ENCODE assay signal across 17 mouse cellular contexts in the genomic region with DNA sequence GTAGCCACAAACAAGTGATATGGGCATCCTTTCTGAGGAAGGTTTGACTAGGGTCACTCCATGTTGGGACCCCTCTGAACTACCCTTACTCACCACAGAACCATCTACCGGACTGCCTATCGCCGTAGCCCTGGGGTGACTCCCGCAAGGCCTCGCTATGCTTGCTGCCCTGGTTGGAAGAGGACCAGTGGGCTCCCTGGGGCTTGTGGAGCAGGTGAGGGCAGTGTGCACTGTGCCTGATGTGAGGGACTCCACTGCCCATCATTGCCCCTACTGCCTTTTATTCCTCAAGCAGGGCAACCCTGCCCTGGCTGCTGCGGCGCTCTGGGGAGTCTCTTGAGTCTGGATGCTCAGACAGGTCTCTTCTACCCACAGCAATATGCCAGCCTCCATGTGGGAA. TPM values are rescaled to one million over a fixed set of nuclear protein-coding genes. Genes with fewer than 3 reads are reported as not detected.
DNase-seq lines count a peak whose midpoint lies in the region; ATAC-seq lines count a peak whose summit lies in the region.
"Had no signal": no experiment of that assay in that cellular context is flagged by ENCODE, and none has a peak within 500 bp of the region (broad histone marks: within the 10 kb centered on the region; RNA-seq: fewer than 3 reads in every experiment).

No protein-coding gene starts in this region.

- 86% methylated on average over 7 of the region's 7 CpGs for WGBS in heart, embryonic 16.5 days
- 93% methylated on average over 7 of the region's 7 CpGs for WGBS in limb, embryonic 15.5 days
- 91% methylated on average over 7 of the region's 7 CpGs for whole genome bisulfite sequencing in limb, embryonic 10.5 days
- 96% methylated on average over 7 of the region's 7 CpGs for WGBS in intestine, embryonic 14.5 days
- 95% methylated on average over 7 of the region's 7 CpGs for WGBS in liver, embryonic 12.5 days (ENCODE audit: insufficient replicate concordance)
- WGBS in forebrain, embryonic 12.5 days = 95% methylated on average over 7 of the region's 7 CpGs

- no peak for ATAC-seq in heart, embryonic 16.5 days (replicated peaks; ENCODE audit: extremely low read depth, insufficient read depth, low FRiP score)
- no peak for ATAC-seq in limb, embryonic 15.5 days (ENCODE audit: insufficient number of reproducible peaks, low FRiP score, low TSS enrichment, low read depth)
- ATAC-seq in intestine, embryonic 14.5 days (replicated peaks; ENCODE audit: low FRiP score, low TSS enrichment, low read depth) = no peak
- no peak for ATAC-seq in liver, embryonic 12.5 days
- ATAC-seq in forebrain, embryonic 12.5 days (ENCODE audit: low FRiP score) = no peak
- ATAC-seq: midbrain, embryonic 16.5 days had no signal

- H3K36me3 ChIP-seq in heart, embryonic 16.5 days (ENCODE audit: control insufficient read depth, insufficient read depth) = peaks cover 16% of the 10 kb centered on the region
- peaks cover 35% of the 10 kb centered on the region for H3K36me3 ChIP-seq in limb, embryonic 15.5 days
- peaks cover 14% of the 10 kb centered on the region for H3K36me3 ChIP-seq in limb, embryonic 10.5 days
- peaks cover 24% of the 10 kb centered on the region for H3K36me3 ChIP-seq in intestine, embryonic 14.5 days (ENCODE audit: control insufficient read depth, insufficient read depth, low read length)
- H3K36me3 ChIP-seq in liver, embryonic 12.5 days = peaks cover 61% of the 10 kb centered on the region
- H3K36me3 ChIP-seq in forebrain, embryonic 12.5 days (replicated peaks) = no peaks in the 10 kb centered on the region

- DNase-seq in heart, postnatal 10 days = no peak
- no peak for DNase-seq in limb, embryonic 10.5 days (ENCODE audit: low spot score)
- DNase-seq in intestine, embryonic 14.5 days (ENCODE audit: low spot score) = no peak
- DNase-seq: cerebellum, adult 11 months; lung, adult 18-20 months; right cerebral cortex, postnatal 25 days had no signal

- peak overlapping the region; percentile 73 for H3K4me3 ChIP-seq in heart, embryonic 16.5 days (ENCODE audit: low read length)
- no peak overlapping the region for H3K4me3 ChIP-seq in limb, embryonic 15.5 days
- H3K4me3 ChIP-seq in limb, embryonic 10.5 days = no peak overlapping the region
- H3K4me3 ChIP-seq in intestine, embryonic 14.5 days (ENCODE audit: low read depth, low read length) = no peak overlapping the region
- no peak overlapping the region for H3K4me3 ChIP-seq in liver, embryonic 12.5 days
- H3K4me3 ChIP-seq in forebrain, embryonic 12.5 days (replicated peaks) = no peak overlapping the region

- H3K4me2 ChIP-seq in heart, embryonic 16.5 days (ENCODE audit: low read depth, low read length) = peak overlapping the region; percentile 81
- no peak overlapping the region for H3K4me2 ChIP-seq in limb, embryonic 15.5 days
- H3K4me2 ChIP-seq in intestine, embryonic 14.5 days (ENCODE audit: low read length) = no peak overlapping the region
- no peak overlapping the region for H3K4me2 ChIP-seq in liver, embryonic 12.5 days
- no peak overlapping the region for H3K4me2 ChIP-seq in forebrain, embryonic 12.5 days

- H3K9me3 ChIP-seq in heart, embryonic 16.5 days (replicated peaks; ENCODE audit: control insufficient read depth, low read length) = no peaks in the 10 kb centered on the region
- no peaks in the 10 kb centered on the region for H3K9me3 ChIP-seq in limb, embryonic 15.5 days
- H3K9me3 ChIP-seq in limb, embryonic 10.5 days (replicated peaks) = no peaks in the 10 kb centered on the region
- no peaks in the 10 kb centered on the region for H3K9me3 ChIP-seq in intestine, embryonic 14.5 days (ENCODE audit: control insufficient read depth, low read length)
- H3K9me3 ChIP-seq in liver, embryonic 12.5 days (replicated peaks) = no peaks in the 10 kb centered on the region
- no peaks in the 10 kb centered on the region for H3K9me3 ChIP-seq in forebrain, embryonic 12.5 days

- intact Hi-C loops in heart, postnatal 10 days (cut with DNase I) = no loop called here

- H3K27ac ChIP-seq in heart, embryonic 16.5 days (ENCODE audit: low read length) = peak overlapping the region; percentile 10; the same call in 1 of the 2 replicates
- H3K27ac ChIP-seq in limb, embryonic 15.5 days = 0 out of 2 replicates have a peak overlapping the region, but pooled peaks have one; percentile 5
- no peak overlapping the region for H3K27ac ChIP-seq in limb, embryonic 10.5 days
- H3K27ac ChIP-seq in intestine, embryonic 14.5 days (ENCODE audit: low read depth) = peak overlapping the region; percentile 5; the same call in 1 of the 2 replicates
- no peak overlapping the region for H3K27ac ChIP-seq in liver, embryonic 12.5 days
- H3K27ac ChIP-seq in forebrain, embryonic 12.5 days = no peak overlapping the region

- no peaks in the 10 kb centered on the region; the same call in 1 of the 2 replicates for H3K27me3 ChIP-seq in heart, embryonic 16.5 days (ENCODE audit: control insufficient read depth, insufficient read depth, low read length)
- no peaks in the 10 kb centered on the region for H3K27me3 ChIP-seq in limb, embryonic 15.5 days
- H3K27me3 ChIP-seq in limb, embryonic 10.5 days (ENCODE audit: low read depth, poor library complexity, severe bottlenecking) = no peaks in the 10 kb centered on the region
- no peaks in the 10 kb centered on the region for H3K27me3 ChIP-seq in intestine, embryonic 14.5 days (replicated peaks; ENCODE audit: control insufficient read depth, insufficient read depth, low read length)
- no peaks in the 10 kb centered on the region; the same call in 1 of the 2 replicates for H3K27me3 ChIP-seq in liver, embryonic 12.5 days (replicated peaks)
- peaks cover 5% of the 10 kb centered on the region; the same call in 1 of the 2 replicates for H3K27me3 ChIP-seq in forebrain, embryonic 12.5 days

- H3K4me1 ChIP-seq in heart, embryonic 16.5 days (ENCODE audit: control insufficient read depth, insufficient read depth, low read length) = peaks cover 19% of the 10 kb centered on the region
- H3K4me1 ChIP-seq in limb, embryonic 15.5 days = peaks cover 25% of the 10 kb centered on the region
- peaks cover 38% of the 10 kb centered on the region for H3K4me1 ChIP-seq in limb, embryonic 10.5 days
- H3K4me1 ChIP-seq in intestine, embryonic 14.5 days (replicated peaks; ENCODE audit: control insufficient read depth, insufficient read depth, low read length) = 0 out of 2 replicates have a peak, but pooled peaks cover 4% of the 10 kb centered on the region
- H3K4me1 ChIP-seq in liver, embryonic 12.5 days = peaks cover 40% of the 10 kb centered on the region
- peaks cover 10% of the 10 kb centered on the region; the same call in 1 of the 2 replicates for H3K4me1 ChIP-seq in forebrain, embryonic 12.5 days

- H3K9ac ChIP-seq in heart, embryonic 16.5 days (ENCODE audit: low read length) = peak overlapping the region; percentile 34; the same call in 1 of the 2 replicates
- H3K9ac ChIP-seq in limb, embryonic 15.5 days = no peak overlapping the region
- no peak overlapping the region for H3K9ac ChIP-seq in intestine, embryonic 14.5 days (ENCODE audit: low read length)
- H3K9ac ChIP-seq in liver, embryonic 12.5 days = 0 out of 2 replicates have a peak overlapping the region, but pooled peaks have one; percentile 15
- H3K9ac ChIP-seq in forebrain, embryonic 12.5 days = no peak overlapping the region

RNA-seq across cellular contexts. Expression of a gene that starts 3.8 kb away (rescaled TPM):
- polyA plus RNA-seq in heart, embryonic 16.5 days (2015; fragmentation: Nextera tagmentation; extraction: Ambion mirVana) = not detected in 2 replicates
- total RNA-seq in heart, postnatal 10 days (2021) = under 1 TPM in 1 of 2 experiments, not detected in 1; 0.36 TPM
- 0.24 TPM in 1 of 2 replicates, not detected in the other for polyA plus RNA-seq in limb, embryonic 15.5 days (2015; fragmentation: Nextera tagmentation; extraction: Ambion mirVana)
- polyA plus RNA-seq in limb, embryonic 10.5 days (2016; fragmentation: Nextera tagmentation; extraction: Ambion mirVana) = not detected in 2 replicates
- polyA plus RNA-seq in intestine, embryonic 14.5 days (2014; fragmentation: Nextera tagmentation; extraction: Ambion mirVana) = not detected in 2 replicates
- polyA plus RNA-seq in liver, embryonic 12.5 days (2016; fragmentation: Nextera tagmentation; extraction: Ambion mirVana) = not detected in 2 replicates
- not detected in 2 replicates for polyA plus RNA-seq in forebrain, embryonic 12.5 days (2016; fragmentation: Nextera tagmentation; extraction: Ambion mirVana)
- total RNA-seq: adrenal gland, postnatal 14 days; CH12.LX; heart, adult 8-10 months; layer of hippocampus, adult 18-20 months; left cerebral cortex, postnatal 10 days had no signal
- polyA plus RNA-seq: midbrain, embryonic 16.5 days; stomach, embryonic 16.5 days had no signal

RNA-seq across cellular contexts. Expression of a gene that starts 10.5 kb away (rescaled TPM):
- 188 and 216 TPM in 2 replicates for polyA plus RNA-seq in heart, embryonic 16.5 days (2015; fragmentation: Nextera tagmentation; extraction: Ambion mirVana)
- 100 to 1,000 TPM; 325 to 346 TPM for total RNA-seq in heart, postnatal 10 days (2021)
- polyA plus RNA-seq in limb, embryonic 15.5 days (2015; fragmentation: Nextera tagmentation; extraction: Ambion mirVana) = 107 and 122 TPM in 2 replicates
- polyA plus RNA-seq in limb, embryonic 10.5 days (2016; fragmentation: Nextera tagmentation; extraction: Ambion mirVana) = 96.5 and 97.2 TPM in 2 replicates
- polyA plus RNA-seq in intestine, embryonic 14.5 days (2014; fragmentation: Nextera tagmentation; extraction: Ambion mirVana) = 129 and 135 TPM in 2 replicates
- polyA plus RNA-seq in liver, embryonic 12.5 days (2016; fragmentation: Nextera tagmentation; extraction: Ambion mirVana) = 106 and 120 TPM in 2 replicates
- polyA plus RNA-seq in forebrain, embryonic 12.5 days (2016; fragmentation: Nextera tagmentation; extraction: Ambion mirVana) = 47.9 and 54.9 TPM in 2 replicates

RNA-seq across cellular contexts. Expression of a gene that starts 13.9 kb away (rescaled TPM):
- polyA plus RNA-seq in heart, embryonic 16.5 days (2015; fragmentation: Nextera tagmentation; extraction: Ambion mirVana) = 25.9 and 28.5 TPM in 2 replicates
- total RNA-seq in heart, postnatal 10 days (2021) = 10 to 100 TPM; 53.3 to 78.7 TPM
- 31.5 and 36.3 TPM in 2 replicates for polyA plus RNA-seq in limb, embryonic 15.5 days (2015; fragmentation: Nextera tagmentation; extraction: Ambion mirVana)
- 13.2 and 14.5 TPM in 2 replicates for polyA plus RNA-seq in limb, embryonic 10.5 days (2016; fragmentation: Nextera tagmentation; extraction: Ambion mirVana)
- 47.5 and 53.8 TPM in 2 replicates for polyA plus RNA-seq in intestine, embryonic 14.5 days (2014; fragmentation: Nextera tagmentation; extraction: Ambion mirVana)
- polyA plus RNA-seq in liver, embryonic 12.5 days (2016; fragmentation: Nextera tagmentation; extraction: Ambion mirVana) = 26.7 and 28.7 TPM in 2 replicates
- 5.4 and 6.7 TPM in 2 replicates for polyA plus RNA-seq in forebrain, embryonic 12.5 days (2016; fragmentation: Nextera tagmentation; extraction: Ambion mirVana)

RNA-seq across cellular contexts. Expression of a gene that starts 38.0 kb away (rescaled TPM):
- 12.5 and 15.8 TPM in 2 replicates for polyA plus RNA-seq in heart, embryonic 16.5 days (2015; fragmentation: Nextera tagmentation; extraction: Ambion mirVana)
- total RNA-seq in heart, postnatal 10 days (2021) = 10 to 100 TPM; 13.8 to 16.8 TPM
- 32.0 and 42.8 TPM in 2 replicates for polyA plus RNA-seq in limb, embryonic 15.5 days (2015; fragmentation: Nextera tagmentation; extraction: Ambion mirVana)
- 31.3 and 43.3 TPM in 2 replicates for polyA plus RNA-seq in limb, embryonic 10.5 days (2016; fragmentation: Nextera tagmentation; extraction: Ambion mirVana)
- 39.7 and 41.3 TPM in 2 replicates for polyA plus RNA-seq in intestine, embryonic 14.5 days (2014; fragmentation: Nextera tagmentation; extraction: Ambion mirVana)
- polyA plus RNA-seq in liver, embryonic 12.5 days (2016; fragmentation: Nextera tagmentation; extraction: Ambion mirVana) = 4.6 and 5.5 TPM in 2 replicates
- polyA plus RNA-seq in forebrain, embryonic 12.5 days (2016; fragmentation: Nextera tagmentation; extraction: Ambion mirVana) = 67.1 and 67.2 TPM in 2 replicates

Comparison
In these comparisons a context has a peak if more than half of its experiments do, and no peak if none do; other contexts are left out.
1. H3K27ac ChIP-seq: peak in heart, embryonic 16.5 days (single experiment), limb, embryonic 15.5 days (single experiment) and intestine, embryonic 14.5 days (single experiment); none in limb, embryonic 10.5 days (single experiment), liver, embryonic 12.5 days (single experiment) and forebrain, embryonic 12.5 days (single experiment).
2. H3K9ac ChIP-seq: peak in heart, embryonic 16.5 days (single experiment) and liver, embryonic 12.5 days (single experiment); none in limb, embryonic 15.5 days (single experiment), intestine, embryonic 14.5 days (single experiment) and forebrain, embryonic 12.5 days (single experiment).